Mouse (Mus musculus): ENCODE measurements around the gene Cisd1. TPM values are rescaled to one million over a fixed set of nuclear protein-coding genes. Genes with fewer than 3 reads are reported as not detected.
A peak's percentile ranks its signal among the peaks of the same experiment; 100 is the strongest.

The Cisd1 gene
- total and polyA plus RNA-seq, 2 experiments, result 159 to 209 TPM

DNA sequence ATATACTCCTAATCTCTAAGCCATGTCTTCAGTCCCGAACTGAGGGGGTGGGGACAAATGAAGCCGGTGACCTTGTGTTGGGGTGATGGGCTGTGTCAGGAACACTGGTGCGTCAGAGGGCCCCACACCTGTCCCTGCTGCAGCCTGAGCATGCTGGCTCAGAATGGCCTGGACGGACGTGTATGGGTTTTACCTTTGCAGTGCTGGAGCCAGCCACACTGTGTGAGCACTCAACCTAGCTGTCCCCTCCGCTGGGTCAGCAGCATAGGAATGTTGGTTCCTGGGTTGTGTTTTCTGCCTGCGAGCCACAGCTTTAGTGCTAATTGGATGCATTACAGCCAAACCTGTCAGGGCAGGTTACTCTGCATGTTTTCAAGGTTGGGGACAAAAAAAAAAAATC, 18.6 kb downstream of the Cisd1 start:
- H3K36me3 ChIP-seq (ENCODE audit: control insufficient read depth, insufficient read depth, low read length), result peaks cover 16% of the 10 kb centered on the region
- H3K4me3 ChIP-seq (ENCODE audit: insufficient read depth, low read depth, low read length), result no peak overlapping the region
- no peak overlapping the region for H3K27ac ChIP-seq (replicated peaks; ENCODE audit: insufficient read depth, low read depth, low read length)
- no peaks in the 10 kb centered on the region for H3K27me3 ChIP-seq (ENCODE audit: control insufficient read depth, insufficient read depth, low read length)
- no peak for TF ChIP-seq POLR2A (IDR thresholded peaks at IDR 0.05; ENCODE audit: extremely low read depth, insufficient read depth, low read length)
- TF ChIP-seq CTCF (IDR thresholded peaks at IDR 0.05; ENCODE audit: low read depth, low read length), result no peak
- H3K9ac ChIP-seq (ENCODE audit: low read depth, low read length), result no peak overlapping the region
- no peak for DNase-seq (ENCODE audit: extremely low read depth, low read depth, low spot score)
- H3K4me1 ChIP-seq (ENCODE audit: control insufficient read depth, insufficient read depth, low read length), result peaks cover 10% of the 10 kb centered on the region
- no peaks in the 10 kb centered on the region for H3K79me2 ChIP-seq (ENCODE audit: control insufficient read depth, insufficient read depth, low read length)
- 72% methylated on average over 7 of the region's 7 CpGs for WGBS

- H3K4me3 ChIP-seq (ENCODE audit: insufficient read depth, low read depth, low read length), result no peak overlapping the region
- no peaks in the 10 kb centered on the region for H3K27me3 ChIP-seq (ENCODE audit: control insufficient read depth, insufficient read depth, low read length)
- H3K9ac ChIP-seq (ENCODE audit: low read depth, low read length), result no peak overlapping the region
- H3K79me2 ChIP-seq (ENCODE audit: control insufficient read depth, insufficient read depth, low read length), result no peaks in the 10 kb centered on the region
- WGBS, result 45% methylated on average over 8 of the region's 8 CpGs
- H3K4me1 ChIP-seq (ENCODE audit: control insufficient read depth, insufficient read depth, low read length), result peaks cover 2% of the 10 kb centered on the region; the same call in 1 of the 2 replicates
- H3K36me3 ChIP-seq (ENCODE audit: control insufficient read depth, insufficient read depth, low read length), result no peaks in the 10 kb centered on the region
- TF ChIP-seq CTCF (IDR thresholded peaks at IDR 0.05; ENCODE audit: low read depth, low read length) (no peak), POLR2A (IDR thresholded peaks at IDR 0.05; ENCODE audit: extremely low read depth, insufficient read depth, low read length) (no peak)
- peak overlapping the region; percentile 21 for H3K27ac ChIP-seq (replicated peaks; ENCODE audit: insufficient read depth, low read depth, low read length)
- DNase-seq (ENCODE audit: extremely low read depth, low read depth, low spot score), result peak; percentile 97
Observed at GRCm38 (mm10) chr10:71323669-71324068, 21.1 kb downstream of the Cisd1 start.

DNA sequence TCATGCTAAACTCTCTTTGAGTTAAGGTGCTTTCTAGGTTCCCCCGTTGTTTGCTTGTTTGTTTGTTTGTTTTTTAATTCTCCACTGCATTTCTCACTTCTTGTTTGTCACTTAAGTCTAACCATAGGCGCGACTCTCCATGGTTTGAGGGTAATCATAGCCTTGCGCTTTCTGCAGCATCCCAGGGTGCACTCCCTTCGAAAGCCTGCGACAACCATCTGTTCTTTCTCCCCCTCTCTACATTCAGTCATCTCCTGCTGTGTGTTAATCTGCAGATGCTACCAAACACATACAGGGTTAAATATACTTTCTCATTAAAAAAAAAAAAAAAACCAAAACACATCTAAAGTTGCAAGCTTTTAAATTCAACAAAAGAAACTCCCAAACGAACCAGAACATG, 28.3 kb downstream of the Cisd1 start:
- no peaks in the 10 kb centered on the region for H3K4me1 ChIP-seq (ENCODE audit: control insufficient read depth, insufficient read depth, low read length)
- no peak overlapping the region for H3K9ac ChIP-seq (ENCODE audit: low read depth, low read length)
- no peaks in the 10 kb centered on the region for H3K79me2 ChIP-seq (ENCODE audit: control insufficient read depth, insufficient read depth, low read length)
- no peaks in the 10 kb centered on the region for H3K36me3 ChIP-seq (ENCODE audit: control insufficient read depth, insufficient read depth, low read length)
- H3K27ac ChIP-seq (replicated peaks; ENCODE audit: insufficient read depth, low read depth, low read length), result no peak overlapping the region
- H3K4me3 ChIP-seq (ENCODE audit: insufficient read depth, low read depth, low read length), result no peak overlapping the region
- no peaks in the 10 kb centered on the region for H3K27me3 ChIP-seq (ENCODE audit: control insufficient read depth, insufficient read depth, low read length)
- WGBS, result 61% methylated on average over 7 of the region's 7 CpGs
- no peak for TF ChIP-seq POLR2A (IDR thresholded peaks at IDR 0.05; ENCODE audit: extremely low read depth, insufficient read depth, low read length)
- no peak for TF ChIP-seq CTCF (IDR thresholded peaks at IDR 0.05; ENCODE audit: low read depth, low read length)
- DNase-seq (ENCODE audit: extremely low read depth, low read depth, low spot score), result no peak

DNA sequence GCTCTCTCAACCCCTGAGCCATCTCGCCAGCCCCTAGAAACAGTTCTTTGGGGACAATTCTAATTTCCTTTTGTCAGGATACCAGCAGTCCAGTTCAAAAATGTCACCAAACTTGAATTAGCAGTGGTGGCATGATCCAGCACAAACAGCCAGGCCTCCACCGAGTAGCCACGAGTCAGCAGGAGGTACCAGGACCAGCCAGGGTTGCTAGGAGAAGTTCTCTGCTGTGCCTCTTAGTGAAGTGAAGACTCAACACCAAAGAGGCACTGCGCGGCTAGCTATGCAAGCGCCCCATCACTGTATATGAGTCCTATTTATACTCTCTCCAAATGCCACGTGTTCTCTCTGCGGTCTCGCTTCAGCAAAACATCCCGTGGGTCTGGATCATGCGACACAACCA, 28.7 kb downstream of the Cisd1 start:
- no peak for DNase-seq (ENCODE audit: extremely low read depth, low read depth, low spot score)
- TF ChIP-seq CTCF (IDR thresholded peaks at IDR 0.05; ENCODE audit: low read depth, low read length) (no peak), POLR2A (IDR thresholded peaks at IDR 0.05; ENCODE audit: extremely low read depth, insufficient read depth, low read length) (no peak)
- WGBS, result 72% methylated on average over 11 of the region's 11 CpGs
- no peaks in the 10 kb centered on the region for H3K79me2 ChIP-seq (ENCODE audit: control insufficient read depth, insufficient read depth, low read length)
- no peak overlapping the region for H3K27ac ChIP-seq (replicated peaks; ENCODE audit: insufficient read depth, low read depth, low read length)
- no peaks in the 10 kb centered on the region for H3K36me3 ChIP-seq (ENCODE audit: control insufficient read depth, insufficient read depth, low read length)
- H3K4me1 ChIP-seq (ENCODE audit: control insufficient read depth, insufficient read depth, low read length), result no peaks in the 10 kb centered on the region
- H3K27me3 ChIP-seq (ENCODE audit: control insufficient read depth, insufficient read depth, low read length), result no peaks in the 10 kb centered on the region
- H3K9ac ChIP-seq (ENCODE audit: low read depth, low read length), result no peak overlapping the region
- H3K4me3 ChIP-seq (ENCODE audit: insufficient read depth, low read depth, low read length), result no peak overlapping the region

DNA sequence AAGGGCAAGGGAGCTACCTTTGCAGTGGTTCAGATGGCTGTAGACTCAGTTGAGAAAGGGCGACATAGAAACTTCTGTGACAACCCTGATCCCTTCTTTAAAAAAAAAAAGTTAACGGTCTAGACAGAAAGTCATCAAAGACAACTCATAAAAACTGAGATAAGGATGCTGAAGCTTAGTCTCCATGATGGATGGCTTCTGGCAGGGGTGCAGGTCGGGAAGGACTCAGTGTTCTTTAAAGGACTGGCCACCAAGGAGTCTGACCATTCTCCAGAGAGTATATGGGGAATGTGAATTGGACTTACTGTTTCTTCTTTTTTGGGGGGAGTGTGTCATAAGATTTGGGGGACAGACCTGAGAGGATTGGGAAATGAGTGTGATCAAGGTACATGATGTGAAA, 30.2 kb downstream of the Cisd1 start:
- no peak for DNase-seq (ENCODE audit: extremely low read depth, low read depth, low spot score)
- no peaks in the 10 kb centered on the region for H3K4me1 ChIP-seq (ENCODE audit: control insufficient read depth, insufficient read depth, low read length)
- no peak overlapping the region for H3K9ac ChIP-seq (ENCODE audit: low read depth, low read length)
- 67% methylated on average over 3 of the region's 3 CpGs for WGBS
- H3K79me2 ChIP-seq (ENCODE audit: control insufficient read depth, insufficient read depth, low read length), result no peaks in the 10 kb centered on the region
- H3K27me3 ChIP-seq (ENCODE audit: control insufficient read depth, insufficient read depth, low read length), result no peaks in the 10 kb centered on the region
- no peak overlapping the region for H3K27ac ChIP-seq (replicated peaks; ENCODE audit: insufficient read depth, low read depth, low read length)
- TF ChIP-seq POLR2A (IDR thresholded peaks at IDR 0.05; ENCODE audit: extremely low read depth, insufficient read depth, low read length) (no peak), CTCF (IDR thresholded peaks at IDR 0.05; ENCODE audit: low read depth, low read length) (no peak)
- H3K4me3 ChIP-seq (ENCODE audit: insufficient read depth, low read depth, low read length), result no peak overlapping the region
- H3K36me3 ChIP-seq (ENCODE audit: control insufficient read depth, insufficient read depth, low read length), result no peaks in the 10 kb centered on the region

DNA sequence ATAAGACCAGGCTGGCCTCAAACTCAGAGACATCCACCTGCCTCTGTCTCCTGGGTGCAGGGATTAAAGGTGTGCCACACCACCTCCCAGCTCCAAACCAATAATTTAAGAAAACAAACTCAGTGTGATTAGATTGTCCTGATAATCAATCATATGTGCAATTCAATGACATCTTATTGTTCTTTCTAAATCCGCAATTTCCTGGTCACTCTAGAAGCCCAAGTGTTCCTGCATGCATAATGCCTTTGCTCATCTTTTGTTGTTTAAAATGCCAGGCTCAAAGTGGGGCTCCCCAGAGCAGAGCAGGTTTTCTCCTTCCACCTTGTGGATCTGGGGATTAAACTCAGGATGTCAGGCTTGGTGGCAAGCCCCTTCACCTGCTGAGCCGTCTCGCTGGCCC, 34.5 kb downstream of the Cisd1 start:
- no peak overlapping the region for H3K27ac ChIP-seq (replicated peaks; ENCODE audit: insufficient read depth, low read depth, low read length)
- H3K36me3 ChIP-seq (ENCODE audit: control insufficient read depth, insufficient read depth, low read length), result no peaks in the 10 kb centered on the region
- WGBS, result 76% methylated on average over 3 of the region's 3 CpGs
- no peak overlapping the region for H3K4me3 ChIP-seq (ENCODE audit: insufficient read depth, low read depth, low read length)
- H3K79me2 ChIP-seq (ENCODE audit: control insufficient read depth, insufficient read depth, low read length), result no peaks in the 10 kb centered on the region
- TF ChIP-seq POLR2A (IDR thresholded peaks at IDR 0.05; ENCODE audit: extremely low read depth, insufficient read depth, low read length) (no peak), CTCF (IDR thresholded peaks at IDR 0.05; ENCODE audit: low read depth, low read length) (no peak)
- DNase-seq (ENCODE audit: extremely low read depth, low read depth, low spot score), result no peak
- H3K4me1 ChIP-seq (ENCODE audit: control insufficient read depth, insufficient read depth, low read length), result 0 out of 2 replicates have a peak, but pooled peaks cover 2% of the 10 kb centered on the region
- no peaks in the 10 kb centered on the region for H3K27me3 ChIP-seq (ENCODE audit: control insufficient read depth, insufficient read depth, low read length)
- no peak overlapping the region for H3K9ac ChIP-seq (ENCODE audit: low read depth, low read length)
